Mouse (Mus musculus): ENCODE data around the gene Map3k21.
A peak's percentile ranks its signal among the peaks of the same experiment; 100 is the strongest.

Gene Map3k21

GRCm38 (mm10) chr8:125914386-125914785 is 4.1 kb downstream of the Map3k21 start:
- no peak for DNase-seq (ENCODE audit: low spot score)

- peak; percentile 70 for DNase-seq (ENCODE audit: low spot score)
Measured at GRCm38 (mm10) chr8:125917013-125917412, 6.8 kb downstream of the Map3k21 start.

- DNase-seq (ENCODE audit: low spot score): no peak
Measured at GRCm38 (mm10) chr8:125918719-125919118, 8.5 kb downstream of the Map3k21 start.

GRCm38 (mm10) chr8:125919560-125919959 is 9.3 kb downstream of the Map3k21 start:
- DNase-seq (ENCODE audit: low spot score): no peak

GRCm38 (mm10) chr8:125920281-125920680 is 10.0 kb downstream of the Map3k21 start:
- no peak for DNase-seq (ENCODE audit: low spot score)

GRCm38 (mm10) chr8:125920761-125921160 is 10.5 kb downstream of the Map3k21 start:
- DNase-seq (ENCODE audit: low spot score): no peak

GRCm38 (mm10) chr8:125922333-125922732 is 12.1 kb downstream of the Map3k21 start:
- no peak for DNase-seq (ENCODE audit: low spot score)

- no peak for DNase-seq (ENCODE audit: low spot score)
Measured at GRCm38 (mm10) chr8:125926636-125927035, 16.4 kb downstream of the Map3k21 start.

- DNase-seq (ENCODE audit: low spot score): no peak
Measured at GRCm38 (mm10) chr8:125930276-125931046, 20.2 kb downstream of the Map3k21 start.

GRCm38 (mm10) chr8:125931822-125932221 is 21.6 kb downstream of the Map3k21 start:
- DNase-seq (ENCODE audit: low spot score): no peak

- peak; percentile 43 for DNase-seq (ENCODE audit: low spot score)
Measured at GRCm38 (mm10) chr8:125935649-125936048, 25.4 kb downstream of the Map3k21 start.

GRCm38 (mm10) chr8:125944511-125944910 is 34.3 kb downstream of the Map3k21 start:
- DNase-seq (ENCODE audit: low spot score): peak; percentile 60

GRCm38 (mm10) chr8:125948696-125949308 is 38.6 kb downstream of the Map3k21 start:
- no peak for DNase-seq (ENCODE audit: low spot score)

- peak; percentile 93 for DNase-seq (ENCODE audit: low spot score)
Measured at GRCm38 (mm10) chr8:125950007-125950940, 40.0 kb downstream of the Map3k21 start.

- peak; percentile 20 for DNase-seq (ENCODE audit: low spot score)
Measured at GRCm38 (mm10) chr8:125955671-125956070, 45.4 kb downstream of the Map3k21 start.

- DNase-seq (ENCODE audit: low spot score): no peak
Measured at GRCm38 (mm10) chr8:125956796-125957195, 46.5 kb downstream of the Map3k21 start.

- no peak for DNase-seq (ENCODE audit: low spot score)
Measured at GRCm38 (mm10) chr8:125957226-125957993, 47.2 kb downstream of the Map3k21 start.

GRCm38 (mm10) chr8:125957994-125958368 is 47.7 kb downstream of the Map3k21 start:
- no peak for DNase-seq (ENCODE audit: low spot score)

- DNase-seq (ENCODE audit: low spot score): no peak
Measured at GRCm38 (mm10) chr8:125959363-125959771, 49.1 kb downstream of the Map3k21 start.

- DNase-seq (ENCODE audit: low spot score): no peak
Measured at GRCm38 (mm10) chr8:125960037-125960436, 49.8 kb downstream of the Map3k21 start.

GRCm38 (mm10) chr8:125961790-125962189 is 51.5 kb downstream of the Map3k21 start:
- no peak for DNase-seq (ENCODE audit: low spot score)

GRCm38 (mm10) chr8:125963807-125964211 is 53.6 kb downstream of the Map3k21 start:
- no peak for DNase-seq (ENCODE audit: low spot score)
